Mouse (Mus musculus) lung, embryonic 16.5 days (tissue): ENCODE results near the gene Smim20. TPM values are rescaled to one million over a fixed set of nuclear protein-coding genes. Genes with fewer than 3 reads are reported as not detected.
A peak's percentile ranks its signal among the peaks of the same experiment; 100 is the strongest.

Experiments
- ATAC-seq: fragments of 200-750 bp; cut with Nextera tagmentation; 2 replicates; pipeline ENCODE4 v1.8.0; 2017; ENCODE audit warnings: low read depth, mild to moderate bottlenecking, moderate library complexity
- H3K27ac ChIP-seq: fragments of 300-500 bp; sonication (generic); 2 replicates; pipeline ENCODE4 v1.5.1; 2014; ENCODE audit warnings: mild to moderate bottlenecking, control low read depth, low read length
- H3K27me3 ChIP-seq: fragments of 300-500 bp; sonication (generic); 2 replicates; pipeline ENCODE4 v1.6.1; 2014; ENCODE audit warnings: low read depth, low read length, mixed read lengths; ENCODE audit not compliant: control insufficient read depth, insufficient read depth
- H3K36me3 ChIP-seq: fragments of 300-500 bp; sonication (generic); 2 replicates; pipeline ENCODE4 v1.6.1; 2014; ENCODE audit warnings: low read length; ENCODE audit not compliant: control insufficient read depth, insufficient read depth
- H3K4me1 ChIP-seq: fragments of 300-500 bp; sonication (generic); replicated peaks from 2 replicates; pipeline ENCODE4 v1.6.1; 2014; ENCODE audit warnings: low read length, mixed read lengths; ENCODE audit not compliant: control insufficient read depth, insufficient read depth
- H3K4me2 ChIP-seq: fragments of 300-500 bp; sonication (generic); 2 replicates; pipeline ENCODE4 v1.6.1; 2014; ENCODE audit warnings: low read depth, low read length, control low read depth
- H3K4me3 ChIP-seq: fragments of 300-500 bp; sonication (generic); 2 replicates; pipeline ENCODE4 v1.5.1; 2014; ENCODE audit warnings: mild to moderate bottlenecking, low read length, control low read depth
- H3K9ac ChIP-seq: fragments of 300-500 bp; sonication (generic); 2 replicates; pipeline ENCODE4 v1.6.1; 2014; ENCODE audit warnings: low read length, control low read depth
- H3K9me3 ChIP-seq: fragments of 300-500 bp; sonication (generic); 2 replicates; pipeline ENCODE4 v1.6.1; 2016; ENCODE audit warnings: low read length; ENCODE audit not compliant: control insufficient read depth
- WGBS: fragments of 180-500 bp; shearing (Covaris S2); extraction: QIAGEN DNeasy Blood & Tissue Kit; methylation state at CpG from one replicate; pipeline ENCODE4 v1.1.7; 2014; 5-methylcytosine and 5-hydroxymethylcytosine counted together
- polyA plus RNA-seq: library from polyadenylated mRNA; unstranded; fragments of >200 nt; fragmentation: Nextera tagmentation; extraction: Ambion mirVana; gene quantifications from 2 replicates; pipeline ENCODE4 v1.2.1, GENCODE M21; 2015

The Smim20 gene
- 86.5 and 92.7 TPM in 2 replicates for polyA plus RNA-seq

GRCm38 (mm10) chr5:53266931-53267853 lies at the start of gene Smim20:
Gene Smim20, plus strand, starts transcription at chr5:53267083.
- 12% methylated on average over 53 of the region's 53 CpGs for WGBS
- peak; percentile 96 for ATAC-seq
- Histone ChIP-seq H3K9me3 (no peaks in the 10 kb centered on the region), H3K4me2 (peak within 1 kb of the TSS; percentile 73), H3K27me3 (no peaks in the 10 kb centered on the region), H3K4me1 (peaks cover 7% of the 10 kb centered on the region), H3K4me3 (peak within 1 kb of the TSS; percentile 61), H3K9ac (peak within 1 kb of the TSS; percentile 75), H3K36me3 (no peaks in the 10 kb centered on the region), H3K27ac (peak within 1 kb of the TSS; percentile 54)

- H3K4me1 ChIP-seq, result no peaks in the 10 kb centered on the region
- no peak overlapping the region for H3K27ac ChIP-seq
- H3K4me3 ChIP-seq, result no peak overlapping the region
- no peak overlapping the region for H3K9ac ChIP-seq
- no peak overlapping the region for H3K4me2 ChIP-seq
- no peaks in the 10 kb centered on the region for H3K9me3 ChIP-seq
- no peaks in the 10 kb centered on the region for H3K27me3 ChIP-seq
- ATAC-seq, result no peak
- 79% methylated on average over 13 of the region's 13 CpGs for WGBS
- no peaks in the 10 kb centered on the region for H3K36me3 ChIP-seq
These were observed 41.4 kb upstream of the Smim20 start for GRCm38 (mm10) chr5:53225434-53225833.

GRCm38 (mm10) chr5:53230560-53230959 lies 36.3 kb upstream of the Smim20 start:
- Histone ChIP-seq H3K4me1 (peaks cover 3% of the 10 kb centered on the region), H3K9me3 (no peaks in the 10 kb centered on the region), H3K9ac (no peak overlapping the region), H3K4me2 (no peak overlapping the region), H3K36me3 (no peaks in the 10 kb centered on the region), H3K27ac (no peak overlapping the region), H3K4me3 (no peak overlapping the region), H3K27me3 (no peaks in the 10 kb centered on the region)
- no peak for ATAC-seq
- 59% methylated on average over 4 of the region's 4 CpGs for WGBS

- no peak overlapping the region for H3K27ac ChIP-seq
- no peak overlapping the region for H3K9ac ChIP-seq
- peaks cover 7% of the 10 kb centered on the region for H3K4me1 ChIP-seq
- H3K9me3 ChIP-seq, result no peaks in the 10 kb centered on the region
- no peak overlapping the region for H3K4me3 ChIP-seq
- WGBS, result 13% methylated on average over 4 of the region's 4 CpGs
- peak; percentile 88 for ATAC-seq
- no peaks in the 10 kb centered on the region for H3K36me3 ChIP-seq
- no peak overlapping the region for H3K4me2 ChIP-seq
- H3K27me3 ChIP-seq, result no peaks in the 10 kb centered on the region
These were observed 31.3 kb upstream of the Smim20 start for GRCm38 (mm10) chr5:53235551-53235950.

GRCm38 (mm10) chr5:53236136-53236535 lies 30.7 kb upstream of the Smim20 start:
- H3K27ac ChIP-seq, result no peak overlapping the region
- H3K4me1 ChIP-seq, result peaks cover 7% of the 10 kb centered on the region
- no peak overlapping the region for H3K4me3 ChIP-seq
- H3K27me3 ChIP-seq, result no peaks in the 10 kb centered on the region
- no peaks in the 10 kb centered on the region for H3K9me3 ChIP-seq
- no peak overlapping the region for H3K4me2 ChIP-seq
- ATAC-seq, result peak; percentile 32; the same call in 1 of the 2 replicates
- H3K36me3 ChIP-seq, result no peaks in the 10 kb centered on the region
- 5% methylated on average over 5 of the region's 5 CpGs for WGBS
- no peak overlapping the region for H3K9ac ChIP-seq

GRCm38 (mm10) chr5:53236749-53237148 lies 30.1 kb upstream of the Smim20 start:
- WGBS, result 77% methylated on average over 7 of the region's 8 CpGs
- Histone ChIP-seq H3K4me1 (peaks cover 7% of the 10 kb centered on the region), H3K9me3 (no peaks in the 10 kb centered on the region), H3K9ac (no peak overlapping the region), H3K4me3 (no peak overlapping the region), H3K4me2 (no peak overlapping the region), H3K27me3 (no peaks in the 10 kb centered on the region), H3K36me3 (no peaks in the 10 kb centered on the region), H3K27ac (no peak overlapping the region)
- ATAC-seq, result no peak

GRCm38 (mm10) chr5:53238761-53239160 lies 28.1 kb upstream of the Smim20 start:
- Histone ChIP-seq H3K9me3 (no peaks in the 10 kb centered on the region), H3K27me3 (no peaks in the 10 kb centered on the region), H3K27ac (no peak overlapping the region), H3K4me3 (no peak overlapping the region), H3K36me3 (no peaks in the 10 kb centered on the region), H3K4me1 (peaks cover 9% of the 10 kb centered on the region), H3K4me2 (no peak overlapping the region), H3K9ac (no peak overlapping the region)
- 81% methylated on average over 7 of the region's 7 CpGs for WGBS
- no peak for ATAC-seq

GRCm38 (mm10) chr5:53239189-53239588 lies 27.7 kb upstream of the Smim20 start:
- H3K9me3 ChIP-seq, result no peaks in the 10 kb centered on the region
- peaks cover 11% of the 10 kb centered on the region for H3K4me1 ChIP-seq
- no peak for ATAC-seq

GRCm38 (mm10) chr5:53239831-53240440 lies 26.9 kb upstream of the Smim20 start:
- no peak overlapping the region for H3K4me3 ChIP-seq
- H3K4me2 ChIP-seq, result no peak overlapping the region
- no peak overlapping the region; the same call in 1 of the 2 replicates for H3K27ac ChIP-seq
- peaks cover 11% of the 10 kb centered on the region for H3K4me1 ChIP-seq
- no peaks in the 10 kb centered on the region for H3K36me3 ChIP-seq
- no peaks in the 10 kb centered on the region for H3K27me3 ChIP-seq
- 49% methylated on average over 11 of the region's 11 CpGs for WGBS
- H3K9me3 ChIP-seq, result no peaks in the 10 kb centered on the region
- no peak for ATAC-seq
- H3K9ac ChIP-seq, result no peak overlapping the region

More at GRCm38 (mm10) chr5:53239189-53239588, 27.7 kb upstream of the Smim20 start:
- H3K9ac ChIP-seq, result no peak overlapping the region
- H3K4me3 ChIP-seq, result no peak overlapping the region
- WGBS, result 80% methylated on average over 7 of the region's 7 CpGs
- H3K27me3 ChIP-seq, result no peaks in the 10 kb centered on the region
- H3K27ac ChIP-seq, result no peak overlapping the region
- no peaks in the 10 kb centered on the region for H3K36me3 ChIP-seq
- H3K4me2 ChIP-seq, result no peak overlapping the region
